Mouse (Mus musculus) embryonic facial prominence, embryonic 10.5 days (tissue): ENCODE measurements around the gene Gmps. TPM values are rescaled to one million over a fixed set of nuclear protein-coding genes. Genes with fewer than 3 reads are reported as not detected.

Experiments used
- DNase-seq: peaks from one replicate; pipeline ENCODE4 v3.0.0-alpha.2; 2017; ENCODE audit warnings: low spot score
- H3K27ac ChIP-seq: fragments of 300-500 bp; sonication (generic); replicated peaks from 2 replicates; pipeline ENCODE4 v1.5.1; 2016; ENCODE audit warnings: mild to moderate bottlenecking
- H3K27me3 ChIP-seq: fragments of 300-500 bp; sonication (generic); replicated peaks from 2 replicates; pipeline ENCODE4 v1.6.1; 2016; ENCODE audit warnings: low read depth, mild to moderate bottlenecking; ENCODE audit not compliant: poor library complexity, severe bottlenecking
- H3K36me3 ChIP-seq: fragments of 300-500 bp; sonication (generic); replicated peaks from 2 replicates; pipeline ENCODE4 v1.6.1; 2016; ENCODE audit warnings: mild to moderate bottlenecking, moderate library complexity
- H3K4me1 ChIP-seq: fragments of 300-500 bp; sonication (generic); 2 replicates; pipeline ENCODE4 v1.6.1; 2016
- H3K4me3 ChIP-seq: fragments of 300-500 bp; sonication (generic); 2 replicates; pipeline ENCODE4 v1.5.1; 2016; ENCODE audit warnings: mild to moderate bottlenecking, moderate library complexity
- H3K9me3 ChIP-seq: fragments of 300-500 bp; sonication (generic); 2 replicates; pipeline ENCODE4 v1.6.1; 2016; ENCODE audit warnings: mild to moderate bottlenecking
- WGBS: fragments of 180-500 bp; shearing (Covaris S2); methylation state at CpG from one replicate; pipeline ENCODE4 v1.1.7; 2016; 5-methylcytosine and 5-hydroxymethylcytosine counted together
- polyA plus RNA-seq: library from polyadenylated mRNA; unstranded; fragments of >200 nt; fragmentation: Nextera tagmentation; extraction: Ambion mirVana; gene quantifications from 2 replicates; pipeline ENCODE4 v1.2.1, GENCODE M21; 2016

Gene Gmps
- polyA plus RNA-seq, 1 experiment from 2014 or later: 78.5 TPM

DNA sequence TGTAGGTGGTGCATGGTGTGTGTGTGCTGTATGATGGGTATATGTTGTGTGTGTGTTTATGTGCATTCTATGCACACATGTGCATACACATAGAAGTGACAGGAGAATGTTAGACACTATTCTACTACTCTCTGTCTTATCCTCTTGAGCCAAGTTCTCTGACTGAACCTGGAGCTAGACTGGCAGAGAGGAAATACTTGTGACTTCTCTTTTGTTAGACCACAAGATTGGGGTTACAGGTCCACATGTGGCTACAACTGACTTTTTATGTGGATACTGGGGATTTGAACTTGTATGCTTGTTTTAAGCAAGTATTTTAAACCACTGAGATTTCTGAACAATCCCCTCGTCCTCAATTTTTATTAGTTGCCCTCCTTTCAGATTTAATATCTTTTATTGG, 10.8 kb downstream of the Gmps start:
- no peak overlapping the region for H3K4me3 ChIP-seq
- H3K9me3 ChIP-seq: no peaks in the 10 kb centered on the region
- no peak for DNase-seq
- H3K27me3 ChIP-seq: no peaks in the 10 kb centered on the region
- WGBS: 97% methylated on average over 1 of the region's 1 CpGs
- H3K27ac ChIP-seq: no peak overlapping the region
- peaks cover 95% of the 10 kb centered on the region for H3K36me3 ChIP-seq
- no peaks in the 10 kb centered on the region for H3K4me1 ChIP-seq

DNA sequence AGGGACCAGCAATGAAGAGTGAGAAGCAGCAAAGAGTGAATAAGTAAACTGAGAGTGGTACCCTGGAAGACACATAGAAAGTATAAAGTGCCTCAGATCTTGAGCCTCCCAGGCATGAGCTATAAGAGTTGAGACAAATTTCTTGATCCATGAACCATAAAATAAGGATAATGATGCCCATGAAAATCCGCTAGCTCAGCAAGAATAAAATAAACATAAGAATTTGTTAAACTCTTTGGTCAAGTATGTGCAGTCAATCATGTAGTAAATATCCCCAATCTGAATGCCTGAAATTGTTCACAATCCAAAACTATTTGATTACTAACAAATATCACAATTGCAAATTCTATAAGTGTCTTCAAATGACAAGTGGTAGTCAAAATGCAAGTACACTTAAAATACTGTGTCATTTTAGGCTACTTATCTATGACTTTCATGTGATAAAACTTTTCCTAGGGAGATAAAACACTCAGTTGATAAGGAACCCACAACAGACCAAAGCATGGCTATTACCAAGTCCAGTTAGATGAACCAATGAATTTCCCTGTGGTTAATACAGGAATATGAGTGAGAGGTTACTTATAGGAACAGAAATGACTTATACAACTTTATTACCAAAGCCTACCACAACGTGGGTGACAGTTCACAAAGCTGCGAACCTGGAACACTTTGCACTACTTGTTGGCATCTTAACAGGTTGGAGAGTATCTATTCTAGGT, 13.0 kb downstream of the Gmps start:
- Histone ChIP-seq H3K4me1 (no peaks in the 10 kb centered on the region), H3K36me3 (peaks cover 95% of the 10 kb centered on the region)
- WGBS: 94% methylated on average over 3 of the region's 3 CpGs

DNA sequence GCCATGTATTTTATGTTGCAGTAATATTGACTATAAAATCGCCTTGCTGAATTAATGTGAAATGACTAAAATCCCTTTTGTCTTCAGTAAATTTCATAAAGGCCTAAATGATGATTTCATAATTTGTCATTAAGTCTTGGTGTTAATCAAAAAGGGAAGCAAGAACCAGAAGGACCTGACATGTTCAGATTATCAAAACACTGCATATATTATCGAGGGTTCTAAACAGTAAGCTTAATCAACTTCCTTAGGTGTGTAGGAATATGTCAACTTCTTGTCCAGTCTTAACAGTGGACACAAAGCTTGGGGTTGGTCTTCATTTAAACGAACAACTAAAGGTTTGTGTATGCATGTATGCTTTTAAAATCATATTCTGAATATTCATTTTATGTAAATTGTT, 45.5 kb downstream of the Gmps start:
- no peak for DNase-seq
- 95% methylated on average over 3 of the region's 3 CpGs for WGBS
- Histone ChIP-seq H3K4me3 (no peak overlapping the region), H3K27me3 (no peaks in the 10 kb centered on the region), H3K36me3 (peaks cover 49% of the 10 kb centered on the region), H3K9me3 (no peaks in the 10 kb centered on the region), H3K27ac (no peak overlapping the region), H3K4me1 (no peaks in the 10 kb centered on the region)

More for the DNA sequence above, 13.0 kb downstream of the Gmps start:
- no peak overlapping the region for H3K4me3 ChIP-seq
- no peaks in the 10 kb centered on the region for H3K9me3 ChIP-seq
- DNase-seq: no peak
- no peaks in the 10 kb centered on the region for H3K27me3 ChIP-seq
- H3K27ac ChIP-seq: no peak overlapping the region

DNA sequence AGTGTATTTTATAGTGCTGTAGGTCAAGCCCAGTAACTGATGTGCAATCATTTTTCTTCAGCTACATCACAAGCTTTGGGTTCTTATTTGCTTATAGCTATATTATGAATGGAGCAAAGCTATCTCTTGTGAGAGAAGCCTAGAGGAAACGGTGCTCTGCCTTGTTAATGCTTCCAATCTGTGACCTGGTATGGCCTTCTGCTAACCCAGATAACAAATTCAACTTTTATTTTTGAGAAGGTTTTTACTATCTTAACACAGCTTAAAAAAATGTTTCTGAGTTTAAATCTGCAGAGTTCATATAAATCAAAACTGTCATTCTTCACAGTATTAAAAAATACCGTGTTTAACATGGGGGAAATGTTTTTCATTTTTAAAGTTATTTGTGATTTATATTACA, 46.0 kb downstream of the Gmps start:
- Histone ChIP-seq H3K4me3 (no peak overlapping the region), H3K4me1 (no peaks in the 10 kb centered on the region), H3K9me3 (no peaks in the 10 kb centered on the region), H3K36me3 (peaks cover 45% of the 10 kb centered on the region), H3K27ac (no peak overlapping the region), H3K27me3 (no peaks in the 10 kb centered on the region)
- WGBS: 86% methylated on average over 2 of the region's 2 CpGs
- DNase-seq: no peak

DNA sequence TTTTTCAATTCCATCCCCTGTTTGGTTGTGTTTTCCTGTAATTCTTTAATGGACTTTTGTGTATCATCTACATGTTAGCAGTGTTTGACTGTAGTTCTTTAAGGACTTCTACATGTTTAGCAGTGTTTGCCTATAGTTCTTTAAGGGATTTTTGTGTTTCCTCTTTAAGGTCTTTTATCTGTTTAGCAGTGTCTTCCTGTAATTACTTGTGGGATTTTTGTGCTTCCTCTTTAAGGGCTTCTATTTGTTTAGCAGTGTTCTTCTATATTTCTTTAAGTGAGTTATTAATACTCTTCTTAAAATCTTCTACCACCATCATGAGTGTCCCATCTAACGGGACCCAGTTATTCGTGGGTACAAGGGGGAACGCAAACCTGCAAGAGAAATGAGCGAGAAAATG, 53.9 kb downstream of the Gmps start:
- Histone ChIP-seq H3K27me3 (no peaks in the 10 kb centered on the region), H3K4me1 (no peaks in the 10 kb centered on the region), H3K36me3 (no peaks in the 10 kb centered on the region; the same call in 1 of the 2 replicates), H3K4me3 (no peak overlapping the region), H3K27ac (no peak overlapping the region), H3K9me3 (peaks cover 7% of the 10 kb centered on the region; the same call in 1 of the 2 replicates)
- WGBS: 97% methylated on average over 4 of the region's 4 CpGs
- DNase-seq: no peak

DNA sequence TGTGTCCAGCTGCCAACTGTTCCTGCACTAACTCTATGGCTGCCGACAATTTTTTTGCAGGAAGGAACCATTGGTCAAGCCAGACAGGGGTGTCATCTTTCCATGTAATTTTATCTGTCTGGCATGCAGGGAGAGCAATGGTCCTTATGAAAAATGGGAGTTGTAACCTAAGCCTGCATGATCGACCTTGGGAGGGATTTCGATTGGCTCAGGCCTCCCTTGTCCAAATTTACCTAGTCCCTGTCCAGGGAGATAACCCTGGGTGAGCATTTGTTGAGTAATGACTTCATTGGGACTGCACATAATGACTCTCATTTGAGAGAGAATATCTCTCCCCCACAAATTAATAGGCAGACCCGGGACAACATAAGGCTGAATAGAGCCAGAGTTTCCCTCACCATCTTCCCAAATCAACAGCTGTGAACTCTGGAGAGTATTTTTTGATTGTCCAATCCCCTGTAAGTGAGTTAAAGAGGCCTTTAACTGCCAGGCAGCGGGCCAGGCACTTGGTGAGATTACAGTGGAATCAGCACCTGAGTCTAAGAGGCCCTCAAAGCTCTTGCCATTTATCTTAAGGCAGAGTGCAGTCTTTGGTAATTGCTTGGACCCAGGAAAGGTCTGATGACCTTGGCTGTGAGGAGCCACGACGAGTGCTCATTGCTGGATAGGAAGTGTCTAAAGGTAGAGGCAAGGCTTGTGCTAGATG, 62.4 kb downstream of the Gmps start:
- DNase-seq: no peak
- Histone ChIP-seq H3K27me3 (no peaks in the 10 kb centered on the region), H3K4me3 (no peak overlapping the region), H3K4me1 (no peaks in the 10 kb centered on the region), H3K36me3 (no peaks in the 10 kb centered on the region), H3K9me3 (no peaks in the 10 kb centered on the region), H3K27ac (no peak overlapping the region)
- WGBS: 84% methylated on average over 7 of the region's 7 CpGs

DNA sequence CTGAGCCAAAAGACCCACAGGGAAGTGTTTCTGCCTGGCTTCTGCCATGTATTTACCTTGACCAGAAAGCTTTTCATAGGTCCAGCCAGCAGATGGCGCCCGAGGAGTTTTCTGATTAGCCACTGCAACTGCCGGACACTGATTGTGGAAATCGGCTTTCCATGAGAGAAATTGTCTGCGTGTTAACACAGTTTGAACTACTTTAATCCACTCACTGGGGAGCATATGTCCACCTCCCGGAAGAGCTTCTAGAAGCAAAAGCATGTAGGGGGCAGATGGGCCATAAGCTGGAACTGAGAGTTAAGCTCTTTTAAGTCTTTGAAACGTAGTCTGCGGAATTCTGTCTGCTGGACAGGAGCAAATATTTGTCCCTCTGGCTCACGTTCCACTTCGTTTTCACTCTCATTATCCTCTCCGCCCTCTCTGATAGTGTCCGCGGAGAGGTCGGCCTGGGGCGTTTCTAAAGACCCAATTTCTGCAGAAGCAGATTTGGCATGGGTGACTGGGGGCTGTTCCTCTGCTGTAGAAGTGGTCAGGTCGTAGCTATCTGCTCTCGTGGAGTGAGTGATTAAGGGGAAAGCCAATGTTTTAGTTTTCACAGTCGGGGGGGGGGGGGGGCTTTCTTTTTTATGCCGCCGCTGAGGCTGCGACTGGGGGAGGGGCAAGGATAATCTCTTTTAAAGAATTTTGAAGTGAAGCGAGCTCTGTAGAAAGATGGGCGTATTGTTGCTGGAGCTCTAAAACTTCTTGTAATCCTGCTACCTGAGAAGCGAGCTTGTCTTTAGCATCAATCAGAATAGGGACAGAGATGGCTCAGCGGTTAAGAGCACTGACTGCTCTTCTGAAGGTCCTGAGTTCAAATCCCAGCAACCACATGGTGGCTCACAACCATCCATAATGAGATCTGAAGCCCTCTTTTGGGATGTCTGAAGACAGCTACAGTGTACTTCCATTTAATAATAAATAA, 64.2 kb downstream of the Gmps start:
- Histone ChIP-seq H3K4me3 (peak overlapping the region; percentile 53), H3K4me1 (no peaks in the 10 kb centered on the region), H3K9me3 (no peaks in the 10 kb centered on the region), H3K36me3 (no peaks in the 10 kb centered on the region), H3K27me3 (no peaks in the 10 kb centered on the region), H3K27ac (peak overlapping the region; percentile 45; the same call in 1 of the 2 replicates)
- 10% methylated on average over 25 of the region's 25 CpGs for WGBS
- peak; percentile 90 for DNase-seq

Other genes with a start within 250 kb of the Gmps start
- 10.5 and 19.0 TPM in 2 replicates for gene Plch1, start 76.6 kb upstream of the Gmps start, polyA plus RNA-seq
- gene E130311K13Rik, start 46.6 kb upstream of the Gmps start, polyA plus RNA-seq: 2.0 and 2.9 TPM in 2 replicates
- gene Slc33a1, start 11.3 kb upstream of the Gmps start, polyA plus RNA-seq: 11.3 and 12.8 TPM in 2 replicates
- 0.03 and 0.05 TPM in 2 replicates for gene Vmn2r1, start 105.4 kb downstream of the Gmps start, polyA plus RNA-seq
- 0.09 TPM in 1 of 2 replicates, not detected in the other for gene Vmn2r2, start 165.8 kb downstream of the Gmps start, polyA plus RNA-seq